Mouse (Mus musculus): ENCODE data around the gene Ms4a4c.

DNA sequence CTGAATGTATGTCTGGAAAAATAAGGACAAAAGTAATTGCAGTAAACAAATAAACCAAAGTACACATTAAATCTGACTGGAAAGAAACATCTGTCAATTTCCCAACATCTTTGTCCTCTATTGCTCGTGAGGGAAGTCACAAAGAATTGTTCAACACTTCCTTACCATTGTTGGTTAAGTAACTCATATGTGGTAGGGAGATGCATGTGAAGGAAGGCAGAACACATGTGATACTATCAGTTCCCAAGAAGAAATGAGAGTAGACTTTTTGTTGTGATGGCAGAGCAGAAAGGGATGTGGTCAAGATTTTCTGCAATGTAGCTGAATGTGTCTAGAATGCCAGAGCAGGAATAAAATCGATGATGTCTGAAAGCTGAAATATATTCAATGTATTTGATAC, 28.2 kb upstream of the Ms4a4c start:
- TF ChIP-seq POLR2A (IDR thresholded peaks at IDR 0.05; ENCODE audit: borderline replicate concordance, control insufficient read depth, low read depth, low read length): no peak
- no peak for TF ChIP-seq CTCF (IDR thresholded peaks at IDR 0.05; ENCODE audit: control insufficient read depth, insufficient read depth, low read length)
